Mouse (Mus musculus): ENCODE measurements around the gene Ttc7. TPM values are rescaled to one million over a fixed set of nuclear protein-coding genes. Genes with fewer than 3 reads are reported as not detected.

Ttc7 gene
- polyA plus RNA-seq, 1 experiment from 2014 or later: 15.4 TPM

DNA sequence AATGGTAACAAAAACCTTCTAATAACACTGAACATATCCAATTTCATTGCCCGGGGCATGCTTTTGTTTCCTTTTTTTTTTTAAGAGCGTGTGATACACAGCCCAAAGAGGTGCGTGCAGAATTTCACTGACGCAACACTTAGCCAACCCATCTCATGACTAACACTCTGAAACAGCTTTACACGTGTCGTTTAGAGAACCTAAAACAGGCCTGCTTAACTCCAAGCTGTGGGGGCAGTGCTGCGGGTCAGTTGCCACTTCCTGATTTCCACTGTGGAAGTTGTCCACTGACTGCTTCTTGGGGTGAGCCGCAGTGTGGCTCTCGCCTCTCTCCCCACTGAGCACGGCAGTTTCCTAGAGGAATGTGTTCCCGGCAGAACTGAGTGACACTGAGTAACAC lies 122.9 kb downstream of the Ttc7 start:
- no peaks in the 10 kb centered on the region for H3K4me1 ChIP-seq (replicated peaks; ENCODE audit: insufficient read depth, low read length)
- no peak for ATAC-seq (replicated peaks; ENCODE audit: low FRiP score, low read depth)
- 51% methylated on average over 11 of the region's 11 CpGs for WGBS
- no peaks in the 10 kb centered on the region for H3K27me3 ChIP-seq (ENCODE audit: insufficient read depth, low read length)
- TF ChIP-seq CTCF (IDR thresholded peaks at IDR 0.05; ENCODE audit: low read depth): no peak
- peak; percentile 28 for DNase-seq (ENCODE audit: low spot score)
- no peak overlapping the region for H3K4me2 ChIP-seq (ENCODE audit: low read length)
- H3K4me3 ChIP-seq (replicated peaks; ENCODE audit: low read depth, low read length): no peak overlapping the region
- no peak overlapping the region for H3K27ac ChIP-seq
- H3K36me3 ChIP-seq (ENCODE audit: insufficient read depth, low read length): no peaks in the 10 kb centered on the region
- H3K9me3 ChIP-seq (replicated peaks; ENCODE audit: low read length): no peaks in the 10 kb centered on the region
- H3K9ac ChIP-seq (ENCODE audit: low read depth, low read length): no peak overlapping the region

GRCm38 (mm10) chr17:87406646-87407045 lies 124.0 kb downstream of the Ttc7 start:
- Histone ChIP-seq H3K4me3 (replicated peaks; ENCODE audit: low read depth, low read length) (no peak overlapping the region), H3K4me2 (ENCODE audit: low read length) (no peak overlapping the region), H3K27me3 (ENCODE audit: insufficient read depth, low read length) (no peaks in the 10 kb centered on the region), H3K9me3 (replicated peaks; ENCODE audit: low read length) (no peaks in the 10 kb centered on the region), H3K27ac (no peak overlapping the region), H3K9ac (ENCODE audit: low read depth, low read length) (no peak overlapping the region), H3K4me1 (replicated peaks; ENCODE audit: insufficient read depth, low read length) (no peaks in the 10 kb centered on the region), H3K36me3 (ENCODE audit: insufficient read depth, low read length) (no peaks in the 10 kb centered on the region)
- TF ChIP-seq CTCF (IDR thresholded peaks at IDR 0.05; ENCODE audit: low read depth): no peak
- DNase-seq (ENCODE audit: low spot score) (no peak), ATAC-seq (replicated peaks; ENCODE audit: low FRiP score, low read depth) (no peak)
- WGBS: 93% methylated on average over 4 of the region's 4 CpGs

DNA sequence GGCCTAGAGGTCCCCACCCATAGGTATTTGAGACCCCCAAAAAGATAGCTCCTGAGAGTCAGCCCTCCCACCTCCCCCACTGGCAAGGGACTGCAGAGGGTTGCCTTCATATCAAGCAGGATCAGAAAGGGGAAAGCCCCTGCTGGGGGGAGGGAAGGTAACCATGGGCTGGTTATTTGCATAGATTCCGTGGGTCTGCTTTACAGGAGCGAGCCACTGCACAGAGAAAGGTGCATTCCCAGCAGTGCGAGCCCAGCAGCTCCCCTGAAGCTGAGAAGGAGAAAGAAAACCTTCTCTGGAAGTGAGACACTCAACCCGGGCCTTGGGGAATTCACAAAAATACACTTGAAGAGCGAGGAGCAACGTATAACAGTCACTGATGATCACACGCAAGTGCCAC lies 135.4 kb downstream of the Ttc7 start:
- ATAC-seq (replicated peaks; ENCODE audit: low FRiP score, low read depth) (no peak), DNase-seq (ENCODE audit: low spot score) (no peak)
- H3K4me2 ChIP-seq (ENCODE audit: low read length): no peak overlapping the region
- TF ChIP-seq CTCF (IDR thresholded peaks at IDR 0.05; ENCODE audit: low read depth): no peak
- H3K9me3 ChIP-seq (replicated peaks; ENCODE audit: low read length): no peaks in the 10 kb centered on the region
- no peak overlapping the region for H3K27ac ChIP-seq
- H3K4me1 ChIP-seq (replicated peaks; ENCODE audit: insufficient read depth, low read length): no peaks in the 10 kb centered on the region
- no peaks in the 10 kb centered on the region for H3K27me3 ChIP-seq (ENCODE audit: insufficient read depth, low read length)
- H3K4me3 ChIP-seq (replicated peaks; ENCODE audit: low read depth, low read length): no peak overlapping the region
- H3K36me3 ChIP-seq (ENCODE audit: insufficient read depth, low read length): no peaks in the 10 kb centered on the region
- H3K9ac ChIP-seq (ENCODE audit: low read depth, low read length): no peak overlapping the region
- 76% methylated on average over 7 of the region's 7 CpGs for WGBS

- DNase-seq (ENCODE audit: low spot score) (no peak), ATAC-seq (replicated peaks; ENCODE audit: low FRiP score, low read depth) (peak; percentile 29; the same call in 1 of the 2 replicates)
- H3K27me3 ChIP-seq (ENCODE audit: insufficient read depth, low read length): no peaks in the 10 kb centered on the region
- H3K4me3 ChIP-seq (replicated peaks; ENCODE audit: low read depth, low read length): no peak within 1 kb of the TSS
- no peaks in the 10 kb centered on the region for H3K9me3 ChIP-seq (replicated peaks; ENCODE audit: low read length)
- no peak within 1 kb of the TSS for H3K4me2 ChIP-seq (ENCODE audit: low read length)
- 51% methylated on average over 24 of the region's 24 CpGs for WGBS
- H3K27ac ChIP-seq: no peak within 1 kb of the TSS
- H3K4me1 ChIP-seq (replicated peaks; ENCODE audit: insufficient read depth, low read length): no peaks in the 10 kb centered on the region
- H3K36me3 ChIP-seq (ENCODE audit: insufficient read depth, low read length): peaks cover 22% of the 10 kb centered on the region
- no peak within 1 kb of the TSS for H3K9ac ChIP-seq (ENCODE audit: low read depth, low read length)
- TF ChIP-seq CTCF (IDR thresholded peaks at IDR 0.05; ENCODE audit: low read depth): no peak; the same call in 1 of the 2 replicates
Observed at GRCm38 (mm10) chr17:87427511-87427910, 144.8 kb downstream of the Ttc7 start, which contains the start of gene Stpg4. TSS of gene Stpg4 (minus strand) at chr17:87427741.

- no peak for TF ChIP-seq CTCF (IDR thresholded peaks at IDR 0.05; ENCODE audit: low read depth)
- DNase-seq (ENCODE audit: low spot score) (no peak), ATAC-seq (replicated peaks; ENCODE audit: low FRiP score, low read depth) (no peak)
- H3K9ac ChIP-seq (ENCODE audit: low read depth, low read length): no peak overlapping the region
- no peak overlapping the region for H3K4me3 ChIP-seq (replicated peaks; ENCODE audit: low read depth, low read length)
- no peaks in the 10 kb centered on the region for H3K4me1 ChIP-seq (replicated peaks; ENCODE audit: insufficient read depth, low read length)
- peaks cover 32% of the 10 kb centered on the region for H3K36me3 ChIP-seq (ENCODE audit: insufficient read depth, low read length)
- H3K27ac ChIP-seq: no peak overlapping the region
- no peaks in the 10 kb centered on the region for H3K9me3 ChIP-seq (replicated peaks; ENCODE audit: low read length)
- H3K4me2 ChIP-seq (ENCODE audit: low read length): no peak overlapping the region
- H3K27me3 ChIP-seq (ENCODE audit: insufficient read depth, low read length): no peaks in the 10 kb centered on the region
- WGBS: 80% methylated on average over 3 of the region's 3 CpGs
Observed at GRCm38 (mm10) chr17:87429431-87429830, 146.7 kb downstream of the Ttc7 start.

Other genes with a start within 250 kb of the Ttc7 start
- gene Socs5, start 175.2 kb upstream of the Ttc7 start, polyA plus RNA-seq (2015; fragmentation: Nextera tagmentation; extraction: Ambion mirVana): 15.6 and 15.7 TPM in 2 replicates
- gene Mcfd2, start 17.0 kb upstream of the Ttc7 start, polyA plus RNA-seq (2015; fragmentation: Nextera tagmentation; extraction: Ambion mirVana): 140 and 151 TPM in 2 replicates
- gene Stpg4, start 144.9 kb downstream of the Ttc7 start, polyA plus RNA-seq (2015; fragmentation: Nextera tagmentation; extraction: Ambion mirVana): not detected in 2 replicates
- 1,007 and 1,080 TPM in 2 replicates for gene Calm2, start 164.0 kb downstream of the Ttc7 start, polyA plus RNA-seq (2015; fragmentation: Nextera tagmentation; extraction: Ambion mirVana)